Mouse (Mus musculus): ENCODE measurements around the gene Tmem56.

DNA sequence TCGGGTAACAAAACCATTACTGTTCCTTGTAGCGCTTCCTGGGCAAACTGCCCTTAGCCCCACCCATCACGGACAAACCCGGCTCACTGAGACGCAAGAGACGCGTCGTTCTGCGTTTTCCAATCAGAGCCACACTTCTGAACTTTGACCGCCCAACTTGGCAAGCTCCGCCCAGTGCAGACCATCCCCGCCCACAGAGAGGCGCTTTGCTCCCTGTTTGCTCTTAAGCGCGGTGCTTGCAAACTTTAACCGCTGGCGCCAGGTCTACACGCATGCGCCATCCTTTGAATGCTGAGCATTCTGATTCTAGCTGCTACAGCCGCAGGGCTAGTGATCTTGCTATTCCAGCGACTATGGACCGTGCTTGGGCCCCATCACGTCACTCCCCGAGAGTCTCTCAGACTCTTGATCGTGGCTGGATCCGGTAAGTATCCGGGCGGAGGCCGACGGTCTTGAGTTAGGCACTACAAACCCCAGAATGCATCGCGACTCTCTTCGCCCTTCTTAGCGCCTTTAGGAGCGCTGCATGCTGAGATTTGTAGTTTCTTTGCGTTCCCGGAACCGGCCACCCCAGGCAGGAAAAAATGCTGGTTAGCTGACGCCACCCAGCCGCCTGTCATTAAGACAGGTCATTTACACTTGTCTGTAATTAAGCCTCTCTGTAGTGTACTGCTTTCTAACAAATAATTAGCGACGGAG, 8.8 kb upstream of the Tmem56 start, which contains the start of gene Alg14:
- TF ChIP-seq CTCF (IDR thresholded peaks at IDR 0.05; ENCODE audit: insufficient read depth, low read length) (no peak), POLR2A (IDR thresholded peaks at IDR 0.05; ENCODE audit: borderline replicate concordance, extremely low read depth, low read depth, low read length) (peak; percentile 98)
